Mouse (Mus musculus): Measurements from ENCODE around the gene Pin1rt1.
A peak's percentile ranks its signal among the peaks of the same experiment; 100 is the strongest.

The Pin1rt1 gene

DNA sequence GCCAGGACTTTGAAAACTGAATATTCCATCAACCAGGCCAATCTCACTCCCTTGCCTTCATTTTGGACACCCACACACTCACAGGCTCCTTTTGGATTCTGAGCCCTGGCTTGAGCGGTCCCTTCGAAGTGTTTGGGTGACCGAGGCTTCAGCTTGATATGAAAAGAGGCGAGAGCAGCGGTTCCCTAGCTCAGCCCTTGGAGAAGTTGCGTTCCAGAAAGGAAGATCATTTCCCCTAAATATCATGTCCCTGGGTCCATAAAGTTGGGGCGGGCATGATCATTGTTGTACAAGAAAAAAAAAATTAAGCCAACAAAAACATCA lies 3.7 kb downstream of the Pin1rt1 start:
- no peak for DNase-seq (ENCODE audit: low spot score)

- peak; percentile 22 for DNase-seq (ENCODE audit: low spot score)
Measured at GRCm38 (mm10) chr2:104711585-104712485, 4.3 kb downstream of the Pin1rt1 start, which contains the start of gene Tcp11l1. Tcp11l1 (minus strand) TSS chr2:104712169.

GRCm38 (mm10) chr2:104710670-104711370 lies 5.4 kb downstream of the Pin1rt1 start:
- no peak for DNase-seq (ENCODE audit: low spot score)

DNA sequence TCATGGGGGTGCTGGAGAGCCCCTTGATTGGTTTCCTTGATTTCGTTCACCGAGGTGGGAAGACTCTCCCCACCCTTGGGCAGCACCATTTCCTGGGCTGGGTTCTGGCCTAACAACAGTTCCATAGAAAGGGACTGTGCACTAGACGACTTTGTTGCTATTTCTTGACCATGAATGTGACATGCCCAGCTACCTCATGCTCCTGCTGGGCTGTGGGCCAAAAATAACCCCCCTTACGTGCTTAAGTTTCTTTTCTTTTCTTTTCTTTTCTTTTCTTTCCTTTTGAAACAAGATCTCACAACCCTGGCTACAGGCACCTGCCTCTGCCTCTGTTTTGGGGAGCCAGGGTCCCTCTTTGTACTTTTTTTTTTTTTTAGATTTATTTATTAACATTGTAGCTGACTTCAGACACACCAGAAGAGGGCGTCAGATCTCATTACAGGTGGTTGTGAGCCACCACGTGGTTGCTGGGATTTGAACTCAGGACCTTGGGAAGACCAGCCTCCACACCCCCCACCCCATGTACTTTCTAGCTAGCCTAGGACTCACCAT lies 6.3 kb downstream of the Pin1rt1 start:
- DNase-seq (ENCODE audit: low spot score): no peak

- no peak for DNase-seq (ENCODE audit: low spot score)
Measured at GRCm38 (mm10) chr2:104704355-104704754, 11.8 kb downstream of the Pin1rt1 start.

- no peak for DNase-seq (ENCODE audit: low spot score)
Measured at GRCm38 (mm10) chr2:104703158-104703557, 13.0 kb downstream of the Pin1rt1 start.

GRCm38 (mm10) chr2:104699659-104700058 lies 16.5 kb downstream of the Pin1rt1 start:
- no peak for DNase-seq (ENCODE audit: low spot score)

DNA sequence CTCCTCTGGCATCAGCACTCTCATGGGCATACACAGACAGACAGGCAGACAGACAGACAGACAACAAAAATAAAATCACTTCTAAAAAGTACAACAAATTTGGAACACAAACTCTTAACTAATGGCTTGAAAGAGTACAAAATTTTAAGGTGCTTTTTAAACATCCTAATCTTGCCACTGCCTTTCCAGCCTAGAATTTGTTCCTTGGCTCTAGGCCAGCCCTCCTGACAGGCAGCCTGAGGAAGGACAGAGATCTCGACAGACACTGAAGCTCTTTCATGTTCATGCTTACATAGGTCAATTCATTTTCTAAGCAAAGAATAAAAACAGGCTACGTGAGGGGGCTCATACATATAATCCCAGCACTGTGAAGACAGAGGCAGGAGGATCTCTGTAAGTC lies 23.6 kb downstream of the Pin1rt1 start:
- DNase-seq (ENCODE audit: low spot score): no peak

DNA sequence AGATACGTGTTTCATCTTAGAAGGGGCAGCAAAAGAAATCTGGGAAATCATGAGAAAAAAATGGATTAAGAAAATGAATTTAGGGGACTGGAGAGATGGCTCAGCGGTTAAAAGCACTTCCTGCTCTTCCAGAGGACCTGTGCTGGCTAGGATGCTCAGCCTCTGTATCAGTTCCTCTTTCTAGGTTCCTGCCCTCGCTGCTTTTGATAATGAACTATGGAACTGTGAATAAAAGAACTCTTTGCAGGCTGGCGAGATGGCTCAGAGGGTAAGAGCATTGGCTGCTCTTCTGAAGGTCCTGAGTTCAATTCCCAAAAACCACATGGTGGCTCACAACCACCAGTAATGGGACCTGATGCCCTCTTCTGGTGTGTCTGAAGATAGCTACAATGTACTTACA lies 25.5 kb downstream of the Pin1rt1 start:
- DNase-seq (ENCODE audit: low spot score): no peak

- DNase-seq (ENCODE audit: low spot score): no peak
Measured at GRCm38 (mm10) chr2:104688724-104689123, 27.5 kb downstream of the Pin1rt1 start.

DNA sequence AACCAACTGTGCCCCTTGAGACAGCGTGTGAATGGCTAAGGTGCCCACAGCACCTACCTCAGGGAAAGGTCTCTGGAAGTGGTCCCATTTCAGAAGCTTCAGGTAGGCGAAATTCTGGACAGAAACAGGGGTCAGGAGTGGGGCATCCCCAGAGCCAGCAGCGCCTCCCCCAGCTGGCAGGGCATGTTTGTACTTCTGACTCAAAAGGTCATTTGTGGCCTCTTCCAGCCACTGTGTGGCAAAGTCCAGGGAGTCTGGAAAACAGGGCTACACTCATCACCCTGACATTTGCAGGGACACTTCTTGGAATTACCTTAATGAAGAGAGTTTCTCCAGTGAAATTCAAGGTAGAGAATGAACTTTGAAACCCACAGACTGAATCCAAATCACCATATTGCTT lies 27.9 kb downstream of the Pin1rt1 start:
- DNase-seq (ENCODE audit: low spot score): no peak

GRCm38 (mm10) chr2:104687261-104687660 lies 28.9 kb downstream of the Pin1rt1 start:
- DNase-seq (ENCODE audit: low spot score): no peak

DNA sequence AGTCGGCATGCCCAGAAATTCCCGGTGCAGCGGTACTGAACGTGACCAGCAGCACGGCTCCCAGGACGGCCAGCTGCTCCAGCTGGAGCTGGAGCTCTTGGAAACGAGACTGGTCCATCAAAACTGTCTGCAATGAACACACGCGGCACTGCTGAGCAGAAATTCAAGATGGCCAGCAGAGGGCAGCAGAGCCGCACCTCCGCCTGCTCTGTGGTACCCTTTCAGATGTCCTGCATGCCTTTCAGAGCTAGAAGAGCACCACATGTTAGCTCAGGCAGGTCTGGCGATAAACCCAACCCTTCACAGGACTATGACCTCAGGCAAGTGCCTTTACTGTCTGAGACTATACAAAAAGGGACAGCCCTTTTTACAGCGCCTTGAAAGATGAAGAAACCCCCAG lies 30.8 kb downstream of the Pin1rt1 start:
- DNase-seq (ENCODE audit: low spot score): peak; percentile 48

- DNase-seq (ENCODE audit: low spot score): no peak
Measured at GRCm38 (mm10) chr2:104684771-104685170, 31.4 kb downstream of the Pin1rt1 start.

DNA sequence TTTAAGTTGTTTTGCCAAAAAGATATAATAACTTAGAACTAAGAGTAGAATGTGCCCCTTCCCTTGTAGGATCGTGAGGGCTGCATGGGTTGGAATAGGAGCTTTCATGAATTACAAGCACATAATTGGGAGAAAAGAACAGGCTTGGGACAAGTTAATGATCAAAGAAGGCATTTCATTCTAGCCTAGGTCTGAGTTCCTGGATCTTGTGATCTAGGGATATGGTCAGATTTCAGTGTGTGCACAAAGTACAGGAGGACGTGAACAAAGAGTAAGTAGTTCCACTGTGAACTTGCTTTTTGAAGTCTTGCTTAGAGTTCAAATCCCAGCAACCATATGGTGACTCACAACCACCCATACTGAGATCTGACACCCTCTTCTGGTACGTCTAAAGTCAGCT lies 38.9 kb downstream of the Pin1rt1 start:
- DNase-seq (ENCODE audit: low spot score): no peak

DNA sequence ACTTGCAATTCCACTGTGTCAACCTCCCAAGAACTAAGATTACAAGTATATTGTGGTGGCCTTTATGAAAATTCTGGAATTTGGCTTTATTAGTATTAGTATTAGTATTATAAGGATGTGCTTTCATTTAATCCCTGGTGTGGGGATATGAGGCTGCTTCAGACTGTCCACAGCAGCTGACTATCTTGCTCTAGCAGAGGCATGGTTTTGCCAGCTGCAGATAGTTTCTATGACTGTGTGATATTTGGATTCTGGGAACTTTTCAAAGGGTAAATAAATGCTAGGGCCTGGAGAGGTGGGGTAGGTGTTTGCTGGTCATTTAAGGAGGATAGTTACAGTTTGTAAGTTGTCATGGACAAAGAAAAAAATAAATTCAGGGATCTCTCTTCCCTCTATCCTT lies 44.5 kb downstream of the Pin1rt1 start:
- no peak for DNase-seq (ENCODE audit: low spot score)

DNA sequence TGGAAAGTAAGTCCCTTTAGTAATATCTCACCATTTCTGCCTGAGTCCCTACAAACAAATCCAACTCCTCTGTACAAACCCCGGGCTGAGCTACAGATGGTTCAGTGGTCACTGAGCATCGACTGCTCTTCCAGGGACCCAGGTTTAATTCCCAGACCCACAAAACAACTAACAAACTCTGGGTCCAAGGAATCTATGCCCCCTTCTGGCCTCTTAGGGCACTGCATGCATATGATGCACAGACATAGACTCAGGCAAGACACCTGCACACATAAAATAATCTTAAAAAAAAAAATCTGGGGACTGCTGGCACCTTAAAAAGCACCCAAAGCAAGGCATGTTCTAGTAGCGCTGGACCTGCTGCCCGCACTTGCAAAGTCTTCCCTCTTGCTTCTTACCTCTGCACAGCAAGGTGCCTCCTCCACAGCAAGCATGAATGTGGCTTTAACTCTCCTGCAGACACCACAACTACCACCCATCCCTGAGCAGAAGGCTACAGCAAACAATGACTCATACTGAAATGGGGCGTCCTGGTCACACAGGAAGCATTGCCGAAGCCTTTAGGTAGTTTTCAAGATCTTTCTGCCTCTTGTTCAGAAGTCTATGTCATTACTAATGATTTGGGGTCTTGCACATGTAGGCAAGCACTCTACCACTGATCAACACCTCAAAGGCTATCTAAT lies 46.9 kb downstream of the Pin1rt1 start:
- DNase-seq (ENCODE audit: low spot score): no peak
